In genomic region chr11:104392153-104392552, GRCm38 (mm10) we compare ENCODE assay signal across 26 mouse cellular contexts.
DNase-seq lines count a peak whose midpoint lies in the region; ATAC-seq and TF ChIP-seq lines count a peak whose summit lies in the region.
"Had no signal": no experiment of that assay in that cellular context is flagged by ENCODE, and none has a peak within 500 bp of the region (broad histone marks: within the 10 kb centered on the region; RNA-seq: fewer than 3 reads in every experiment).

No protein-coding gene starts in this region.

- H3K9ac ChIP-seq in liver, adult 2 months (ENCODE audit: low read depth, low read length), result no peak overlapping the region
- no peak overlapping the region for H3K9ac ChIP-seq in liver, embryonic 12.5 days
- no peak overlapping the region for H3K9ac ChIP-seq in liver, embryonic 16.5 days (ENCODE audit: low read depth, low read length)
- no peak overlapping the region for H3K9ac ChIP-seq in forebrain, embryonic 15.5 days (replicated peaks)
- H3K9ac ChIP-seq: embryonic facial prominence, embryonic 13.5 days; embryonic facial prominence, embryonic 15.5 days; forebrain, embryonic 12.5 days; forebrain, postnatal 0 days had no signal

- no peak overlapping the region for H3K4me2 ChIP-seq in liver, embryonic 12.5 days
- no peak overlapping the region for H3K4me2 ChIP-seq in liver, embryonic 16.5 days (ENCODE audit: low read depth, low read length)
- no peak overlapping the region for H3K4me2 ChIP-seq in forebrain, embryonic 15.5 days (replicated peaks)
- H3K4me2 ChIP-seq: embryonic facial prominence, embryonic 13.5 days; embryonic facial prominence, embryonic 15.5 days; forebrain, embryonic 12.5 days had no signal

- peaks cover 4% of the 10 kb centered on the region for H3K36me3 ChIP-seq in liver, adult 2 months (ENCODE audit: control insufficient read depth, insufficient read depth, low read length)
- 0 out of 2 replicates have a peak, but pooled peaks cover 3% of the 10 kb centered on the region for H3K36me3 ChIP-seq in liver, embryonic 12.5 days
- H3K36me3 ChIP-seq in liver, embryonic 16.5 days (ENCODE audit: control insufficient read depth, insufficient read depth), result no peaks in the 10 kb centered on the region; the same call in 1 of the 2 replicates
- H3K36me3 ChIP-seq in small intestine, adult 2 months (ENCODE audit: control insufficient read depth, insufficient read depth, low read length), result 0 out of 2 replicates have a peak, but pooled peaks cover 3% of the 10 kb centered on the region
- H3K36me3 ChIP-seq in forebrain, embryonic 15.5 days, result no peaks in the 10 kb centered on the region
- H3K36me3 ChIP-seq: embryonic facial prominence, embryonic 15.5 days; forebrain, embryonic 12.5 days had no signal

- H3K4me1 ChIP-seq in liver, adult 2 months (ENCODE audit: control insufficient read depth, insufficient read depth, low read length), result peaks cover 22% of the 10 kb centered on the region
- peaks cover 11% of the 10 kb centered on the region; the same call in 1 of the 2 replicates for H3K4me1 ChIP-seq in liver, embryonic 12.5 days
- no peaks in the 10 kb centered on the region; the same call in none of the 2 replicates for H3K4me1 ChIP-seq in liver, embryonic 16.5 days (ENCODE audit: control insufficient read depth, low read depth, low read length)
- peaks cover 8% of the 10 kb centered on the region; the same call in 1 of the 2 replicates for H3K4me1 ChIP-seq in small intestine, adult 2 months (ENCODE audit: control insufficient read depth, insufficient read depth, insufficient read length, low read length)
- no peaks in the 10 kb centered on the region for H3K4me1 ChIP-seq in forebrain, embryonic 15.5 days
- H3K4me1 ChIP-seq: embryonic facial prominence, embryonic 13.5 days; embryonic facial prominence, embryonic 15.5 days; forebrain, embryonic 10.5 days; forebrain, embryonic 12.5 days had no signal

- H3K27me3 ChIP-seq in liver, adult 2 months (ENCODE audit: control insufficient read depth, insufficient read depth, low read length), result no peaks in the 10 kb centered on the region
- no peaks in the 10 kb centered on the region for H3K27me3 ChIP-seq in liver, embryonic 12.5 days (replicated peaks)
- no peaks in the 10 kb centered on the region for H3K27me3 ChIP-seq in liver, embryonic 16.5 days (ENCODE audit: control insufficient read depth, insufficient read depth, low read depth, low read length)
- no peaks in the 10 kb centered on the region for H3K27me3 ChIP-seq in small intestine, adult 2 months (ENCODE audit: control insufficient read depth, insufficient read depth, low read length)
- H3K27me3 ChIP-seq in forebrain, embryonic 15.5 days, result no peaks in the 10 kb centered on the region
- H3K27me3 ChIP-seq: CH12.LX; embryonic facial prominence, embryonic 13.5 days; embryonic facial prominence, embryonic 15.5 days; forebrain, embryonic 12.5 days had no signal

- DNase-seq in liver, adult 2 months (ENCODE audit: extremely low read depth, low read depth, low spot score), result peak; percentile 54
- no peak for DNase-seq in liver
- DNase-seq: adrenal gland, adult 2 months; adrenal gland, postnatal 10 days; adrenal gland, postnatal 25 days; B cell, adult 2 months; cerebellum, adult 11 months; cerebellum, adult 18-20 months; cerebellum, adult 8-10 months; cerebellum, adult 9-11 months; cerebellum, postnatal 14 days; cerebellum, postnatal 36 days; embryo, embryonic 11 days; forebrain, postnatal 0 days had no signal

- peaks cover 23% of the 10 kb centered on the region for H3K79me2 ChIP-seq in liver, adult 2 months (ENCODE audit: control insufficient read depth, insufficient read depth, low read length)

- TF ChIP-seq CTCF in liver, adult 2 months (IDR thresholded peaks at IDR 0.05; ENCODE audit: low read depth, low read length), result no peak
- no peak for TF ChIP-seq CTCF in small intestine, adult 2 months (IDR thresholded peaks at IDR 0.05; ENCODE audit: extremely low read depth, insufficient read length, insufficient replicate concordance, low read depth, low read length)

- no peak for ATAC-seq in liver, embryonic 12.5 days
- ATAC-seq in liver, embryonic 16.5 days (ENCODE audit: low read depth), result peak; percentile 55
- ATAC-seq in forebrain, embryonic 15.5 days (replicated peaks), result no peak
- ATAC-seq: CD4-positive, CD25-positive, alpha-beta regulatory T cell, adult 4 months; forebrain, embryonic 14.5 days; forebrain, postnatal 0 days had no signal

- no peak for TF ChIP-seq POLR2A in liver, adult 2 months (IDR thresholded peaks at IDR 0.05; ENCODE audit: extremely low read depth, insufficient read depth, low read length)
- TF ChIP-seq POLR2A in small intestine, adult 2 months (IDR thresholded peaks at IDR 0.05; ENCODE audit: low read depth, low read length), result no peak

- H3K9me3 ChIP-seq in liver, embryonic 12.5 days (replicated peaks), result no peaks in the 10 kb centered on the region
- H3K9me3 ChIP-seq in liver, embryonic 16.5 days (replicated peaks; ENCODE audit: control insufficient read depth, low read length), result no peaks in the 10 kb centered on the region
- no peaks in the 10 kb centered on the region for H3K9me3 ChIP-seq in forebrain, embryonic 15.5 days
- H3K9me3 ChIP-seq: embryonic facial prominence, embryonic 13.5 days; embryonic facial prominence, embryonic 15.5 days; forebrain, embryonic 10.5 days; forebrain, embryonic 12.5 days had no signal

- no peak overlapping the region for H3K4me3 ChIP-seq in liver, adult 2 months (ENCODE audit: insufficient read depth, low read depth, low read length)
- no peak overlapping the region for H3K4me3 ChIP-seq in liver, embryonic 12.5 days
- H3K4me3 ChIP-seq in liver, embryonic 16.5 days (ENCODE audit: low read depth, low read length), result no peak overlapping the region
- no peak overlapping the region for H3K4me3 ChIP-seq in small intestine, adult 2 months (ENCODE audit: low read depth, low read length)
- no peak overlapping the region for H3K4me3 ChIP-seq in forebrain, embryonic 15.5 days
- H3K4me3 ChIP-seq: embryonic facial prominence, embryonic 13.5 days; embryonic facial prominence, embryonic 15.5 days; erythroblast, embryonic 14.5 days; forebrain, embryonic 10.5 days; forebrain, embryonic 12.5 days had no signal

- peak overlapping the region; percentile 44 for H3K27ac ChIP-seq in liver, adult 2 months (replicated peaks; ENCODE audit: insufficient read depth, low read depth, low read length)
- no peak overlapping the region for H3K27ac ChIP-seq in liver, embryonic 12.5 days
- H3K27ac ChIP-seq in liver, embryonic 16.5 days (ENCODE audit: low read length), result no peak overlapping the region
- H3K27ac ChIP-seq in small intestine, adult 2 months (ENCODE audit: insufficient read depth, low read depth, low read length), result peak overlapping the region; percentile 49; the same call in 1 of the 2 replicates
- H3K27ac ChIP-seq in forebrain, embryonic 15.5 days (replicated peaks), result no peak overlapping the region
- H3K27ac ChIP-seq: embryonic facial prominence, embryonic 13.5 days; embryonic facial prominence, embryonic 15.5 days; forebrain, embryonic 10.5 days; forebrain, embryonic 12.5 days had no signal

- 23% methylated on average over 1 of the region's 1 CpGs for WGBS in liver, adult 2 months
- 74% methylated on average over 1 of the region's 1 CpGs for WGBS in liver, embryonic 12.5 days (ENCODE audit: insufficient replicate concordance)
- 60% methylated on average over 1 of the region's 1 CpGs for WGBS in liver, embryonic 16.5 days (ENCODE audit: insufficient replicate concordance)
- 67% methylated on average over 1 of the region's 1 CpGs for WGBS in small intestine, adult 2 months
- WGBS in forebrain, embryonic 15.5 days, result 79% methylated on average over 1 of the region's 1 CpGs

Comparison
In these comparisons a context has a peak if more than half of its experiments do, and no peak if none do; other contexts are left out.
1. H3K27ac ChIP-seq: peak in liver, adult 2 months (single experiment) and small intestine, adult 2 months (single experiment); none in liver, embryonic 12.5 days (single experiment), liver, embryonic 16.5 days (single experiment) and forebrain, embryonic 15.5 days (single experiment).